Mouse (Mus musculus): ENCODE results near the gene Ier5. TPM values are rescaled to one million over a fixed set of nuclear protein-coding genes. Genes with fewer than 3 reads are reported as not detected.

Ier5 gene
- polyA plus RNA-seq, 1 experiment from 2014 or later = 5.0 TPM

DNA sequence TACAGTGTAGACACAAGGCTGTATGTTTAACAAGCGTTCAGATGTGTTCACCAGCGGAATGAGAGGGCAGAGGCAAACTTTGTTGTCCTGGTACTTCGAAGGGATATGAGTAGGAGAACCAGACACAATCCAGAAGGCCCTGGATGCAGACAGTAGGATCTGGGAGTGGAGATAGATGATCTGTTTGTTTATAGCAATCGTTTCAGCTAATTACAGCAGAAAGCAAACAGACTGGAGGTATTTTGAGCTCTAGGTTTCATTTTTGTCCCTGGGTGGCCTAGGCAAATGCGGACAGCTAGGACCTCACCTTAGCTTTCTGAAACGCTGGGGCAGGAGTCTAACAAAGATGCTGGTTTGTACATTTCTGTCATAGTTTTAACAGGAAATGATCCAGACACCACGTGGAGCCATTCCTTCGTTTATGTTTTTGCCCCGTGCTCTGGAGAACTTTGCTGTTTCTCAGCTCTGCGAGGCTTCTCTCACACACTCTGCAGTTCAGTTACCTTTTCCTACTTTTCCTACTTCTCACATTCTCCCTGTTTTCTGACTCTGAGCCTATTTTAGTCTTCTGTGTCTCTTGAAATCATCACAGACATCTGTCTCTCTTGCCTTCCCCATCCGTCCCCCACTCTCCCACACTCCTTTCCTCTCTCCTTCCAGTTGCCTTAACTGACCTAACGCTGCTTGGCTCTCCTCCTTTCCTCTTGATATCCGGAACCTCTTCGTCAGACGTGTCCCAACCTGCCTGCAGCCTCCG lies 10.4 kb downstream of the Ier5 start:
- no peak overlapping the region for H3K4me2 ChIP-seq
- no peak for ATAC-seq (replicated peaks; ENCODE audit: insufficient number of reproducible peaks, insufficient read depth, low FRiP score, low read depth)
- peaks cover 70% of the 10 kb centered on the region for H3K4me1 ChIP-seq (replicated peaks)
- no peaks in the 10 kb centered on the region for H3K9me3 ChIP-seq (replicated peaks)
- H3K4me3 ChIP-seq = no peak overlapping the region
- H3K9ac ChIP-seq = no peak overlapping the region
- 0 out of 2 replicates have a peak overlapping the region, but pooled peaks have one; percentile 2 for H3K27ac ChIP-seq
- H3K27me3 ChIP-seq = no peaks in the 10 kb centered on the region
- 41% methylated on average over 16 of the region's 16 CpGs for WGBS
- H3K36me3 ChIP-seq = no peaks in the 10 kb centered on the region

DNA sequence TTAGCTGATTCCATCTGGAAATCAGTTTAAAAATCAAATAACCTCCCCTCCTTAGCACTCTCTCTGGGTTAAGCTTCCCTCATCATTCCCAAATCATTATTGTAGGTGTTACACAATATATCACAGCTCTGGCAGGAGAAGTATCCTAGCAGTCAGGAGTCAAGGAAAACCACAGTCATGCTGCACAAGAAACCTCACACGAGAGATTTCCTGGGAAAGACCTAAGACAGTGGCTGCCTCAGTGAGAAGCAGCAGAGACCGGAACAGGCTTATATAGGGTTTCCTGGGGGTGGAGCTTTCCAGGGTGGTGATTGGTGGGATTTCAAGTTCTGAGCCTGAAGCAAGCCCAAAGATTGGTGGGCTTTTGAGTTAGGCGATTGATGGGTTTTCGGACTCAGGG lies 11.4 kb downstream of the Ier5 start:
- Histone ChIP-seq H3K9ac (no peak overlapping the region), H3K4me1 (replicated peaks) (peaks cover 66% of the 10 kb centered on the region), H3K9me3 (replicated peaks) (no peaks in the 10 kb centered on the region), H3K4me3 (no peak overlapping the region), H3K27ac (no peak overlapping the region), H3K27me3 (no peaks in the 10 kb centered on the region), H3K36me3 (no peaks in the 10 kb centered on the region), H3K4me2 (no peak overlapping the region)
- 84% methylated on average over 4 of the region's 4 CpGs for WGBS
- no peak for ATAC-seq (replicated peaks; ENCODE audit: insufficient number of reproducible peaks, insufficient read depth, low FRiP score, low read depth)

GRCm38 (mm10) chr1:155086893-155087292 lies 12.5 kb downstream of the Ier5 start:
- no peaks in the 10 kb centered on the region for H3K27me3 ChIP-seq
- peak overlapping the region; percentile 47 for H3K27ac ChIP-seq
- H3K9me3 ChIP-seq (replicated peaks) = no peaks in the 10 kb centered on the region
- ATAC-seq (replicated peaks; ENCODE audit: insufficient number of reproducible peaks, insufficient read depth, low FRiP score, low read depth) = no peak
- WGBS = 18% methylated on average over 4 of the region's 4 CpGs
- H3K4me2 ChIP-seq = no peak overlapping the region
- H3K4me1 ChIP-seq (replicated peaks) = peaks cover 66% of the 10 kb centered on the region
- no peak overlapping the region for H3K9ac ChIP-seq
- H3K4me3 ChIP-seq = no peak overlapping the region
- no peaks in the 10 kb centered on the region for H3K36me3 ChIP-seq

DNA sequence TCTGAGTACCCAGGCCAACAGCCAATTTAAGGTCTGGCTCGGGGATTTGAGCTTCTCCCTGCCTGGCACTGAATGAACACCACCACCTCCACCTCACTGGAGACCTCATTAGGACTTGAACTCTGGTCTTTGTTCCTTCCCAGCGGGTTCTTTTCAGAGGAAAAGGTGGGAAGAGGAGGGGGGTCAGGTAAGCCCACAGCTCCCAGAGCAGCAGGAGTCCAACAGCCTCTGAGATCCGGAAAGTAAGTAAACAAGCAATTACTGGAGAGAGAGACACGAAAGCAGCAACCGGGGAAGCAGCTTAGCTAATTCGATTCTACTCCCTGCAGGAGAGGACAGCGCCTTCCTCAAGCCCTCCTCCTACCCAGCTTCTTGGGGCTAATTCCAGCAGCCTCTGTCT lies 13.0 kb downstream of the Ier5 start:
- H3K4me1 ChIP-seq (replicated peaks) = peaks cover 62% of the 10 kb centered on the region
- no peaks in the 10 kb centered on the region for H3K9me3 ChIP-seq (replicated peaks)
- H3K27me3 ChIP-seq = no peaks in the 10 kb centered on the region
- no peaks in the 10 kb centered on the region for H3K36me3 ChIP-seq
- no peak overlapping the region for H3K9ac ChIP-seq
- 36% methylated on average over 7 of the region's 7 CpGs for WGBS
- ATAC-seq (replicated peaks; ENCODE audit: insufficient number of reproducible peaks, insufficient read depth, low FRiP score, low read depth) = no peak
- H3K4me2 ChIP-seq = no peak overlapping the region
- peak overlapping the region; percentile 47 for H3K27ac ChIP-seq
- no peak overlapping the region for H3K4me3 ChIP-seq

DNA sequence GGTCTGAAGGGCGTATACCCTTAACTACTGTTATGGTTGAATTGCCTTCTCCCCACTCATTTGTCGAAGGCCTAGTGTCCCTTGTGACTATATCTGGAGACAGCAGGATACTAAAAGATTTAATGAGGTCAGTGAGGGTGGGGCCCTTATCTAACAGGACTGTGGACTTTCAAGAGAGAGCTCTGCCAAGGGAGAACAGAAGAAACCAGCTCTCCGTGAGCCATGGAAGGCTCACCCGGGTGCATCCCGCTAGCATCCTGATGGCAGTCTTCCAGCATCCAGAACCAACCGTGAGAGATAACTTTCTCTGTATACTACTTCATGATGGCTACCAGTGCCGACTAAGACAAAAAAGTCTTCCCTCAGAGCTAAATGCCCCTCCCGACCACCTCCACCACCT lies 14.6 kb downstream of the Ier5 start:
- Histone ChIP-seq H3K4me1 (replicated peaks) (peaks cover 60% of the 10 kb centered on the region), H3K4me3 (no peak overlapping the region), H3K27me3 (no peaks in the 10 kb centered on the region), H3K27ac (no peak overlapping the region), H3K9ac (no peak overlapping the region), H3K9me3 (replicated peaks) (no peaks in the 10 kb centered on the region), H3K36me3 (no peaks in the 10 kb centered on the region), H3K4me2 (no peak overlapping the region)
- ATAC-seq (replicated peaks; ENCODE audit: insufficient number of reproducible peaks, insufficient read depth, low FRiP score, low read depth) = no peak
- WGBS = 37% methylated on average over 8 of the region's 8 CpGs

DNA sequence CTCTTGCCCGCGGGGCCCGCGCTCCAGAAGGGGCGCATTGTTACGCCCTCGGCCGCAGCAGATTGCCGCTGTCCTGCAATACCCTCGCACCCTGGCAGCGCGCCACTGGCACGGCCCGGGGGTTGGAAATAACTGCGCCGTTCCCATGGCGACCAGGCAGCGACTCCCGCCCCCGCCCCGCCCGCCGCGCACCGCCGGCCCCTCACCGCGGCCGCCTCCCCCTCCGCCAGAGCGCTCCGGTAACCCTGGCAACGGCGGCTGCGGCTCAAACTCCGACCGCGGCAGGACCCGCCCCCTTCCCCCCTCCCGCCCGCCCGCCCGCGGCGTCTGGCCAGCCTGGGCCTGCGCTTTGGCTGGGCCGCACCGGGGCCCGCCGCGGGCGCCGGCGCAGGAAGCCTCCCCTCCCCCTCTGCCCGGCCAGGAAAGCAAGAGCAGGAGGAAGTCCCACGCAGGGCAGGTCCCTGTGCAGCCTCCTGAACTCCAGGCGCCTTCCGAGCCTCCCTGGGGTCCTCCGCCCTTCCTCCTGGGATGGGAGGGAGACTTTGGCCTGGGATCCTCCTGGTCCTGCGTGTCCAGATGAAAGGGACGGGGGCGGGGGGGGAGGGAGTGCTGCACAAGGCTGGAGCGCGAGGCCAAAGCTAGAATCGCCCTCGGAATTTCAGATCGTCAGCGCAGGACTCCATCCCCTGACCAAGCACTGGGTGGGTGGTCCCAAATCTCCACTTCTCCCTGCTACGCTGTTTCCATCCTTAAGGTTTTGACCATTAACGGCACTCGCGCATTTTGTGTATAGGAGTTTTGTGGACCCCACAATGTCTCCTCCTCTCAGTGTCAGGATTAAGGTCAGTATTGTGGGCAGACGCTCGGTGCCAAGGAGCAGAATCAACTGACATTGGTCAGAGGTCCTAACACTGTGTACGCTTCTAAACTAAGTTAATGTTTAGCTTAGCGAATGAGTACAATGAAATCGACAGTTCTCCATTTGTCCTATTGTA lies 15.9 kb downstream of the Ier5 start:
- Histone ChIP-seq H3K9ac (peak overlapping the region; percentile 70), H3K36me3 (no peaks in the 10 kb centered on the region), H3K4me2 (peak overlapping the region; percentile 87), H3K4me1 (replicated peaks) (peaks cover 49% of the 10 kb centered on the region), H3K27ac (peak overlapping the region; percentile 93), H3K9me3 (replicated peaks) (no peaks in the 10 kb centered on the region), H3K4me3 (peak overlapping the region; percentile 55), H3K27me3 (no peaks in the 10 kb centered on the region)
- ATAC-seq (replicated peaks; ENCODE audit: insufficient number of reproducible peaks, insufficient read depth, low FRiP score, low read depth) = peak; percentile 93
- 1% methylated on average over 65 of the region's 77 CpGs for WGBS

GRCm38 (mm10) chr1:155082965-155083268 lies 16.5 kb downstream of the Ier5 start:
- Histone ChIP-seq H3K36me3 (no peaks in the 10 kb centered on the region), H3K9ac (peak overlapping the region; percentile 70), H3K9me3 (replicated peaks) (no peaks in the 10 kb centered on the region), H3K4me1 (replicated peaks) (peaks cover 49% of the 10 kb centered on the region), H3K27me3 (no peaks in the 10 kb centered on the region), H3K27ac (peak overlapping the region; percentile 93), H3K4me3 (peak overlapping the region; percentile 55), H3K4me2 (peak overlapping the region; percentile 87)
- peak; percentile 14 for ATAC-seq (replicated peaks; ENCODE audit: insufficient number of reproducible peaks, insufficient read depth, low FRiP score, low read depth)
- 3% methylated on average over 18 of the region's 18 CpGs for WGBS

GRCm38 (mm10) chr1:155082158-155082964 lies 17.1 kb downstream of the Ier5 start:
- Histone ChIP-seq H3K27me3 (no peaks in the 10 kb centered on the region), H3K4me2 (peak overlapping the region; percentile 87), H3K9ac (peak overlapping the region; percentile 70), H3K4me1 (replicated peaks) (peaks cover 51% of the 10 kb centered on the region), H3K27ac (peak overlapping the region; percentile 93), H3K4me3 (peak overlapping the region; percentile 55), H3K9me3 (replicated peaks) (no peaks in the 10 kb centered on the region), H3K36me3 (no peaks in the 10 kb centered on the region)
- ATAC-seq (replicated peaks; ENCODE audit: insufficient number of reproducible peaks, insufficient read depth, low FRiP score, low read depth) = no peak
- 20% methylated on average over 11 of the region's 11 CpGs for WGBS

DNA sequence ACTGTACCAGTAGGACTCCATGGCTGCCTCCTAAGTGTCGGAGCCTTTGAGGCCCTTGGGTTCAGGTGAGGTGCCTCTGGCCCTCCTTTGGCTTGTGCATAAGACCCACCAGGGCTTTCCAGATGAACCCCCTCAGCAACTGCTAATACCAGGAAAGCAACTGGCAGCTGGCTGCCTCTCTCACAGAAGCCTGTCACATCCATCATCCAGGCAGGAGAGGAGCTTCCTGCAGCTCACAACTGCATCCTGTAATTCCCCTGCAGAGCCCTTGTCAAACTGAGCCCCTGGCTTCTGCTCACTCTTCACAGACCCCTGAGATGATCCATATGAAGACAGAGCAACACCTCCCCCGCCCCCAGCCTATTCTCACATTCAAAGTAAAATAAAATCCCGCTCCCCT lies 21.8 kb downstream of the Ier5 start:
- no peaks in the 10 kb centered on the region for H3K27me3 ChIP-seq
- H3K4me3 ChIP-seq = no peak overlapping the region
- no peaks in the 10 kb centered on the region for H3K36me3 ChIP-seq
- no peak overlapping the region for H3K9ac ChIP-seq
- no peak overlapping the region for H3K27ac ChIP-seq
- whole genome bisulfite sequencing = 74% methylated on average over 3 of the region's 3 CpGs
- H3K9me3 ChIP-seq (replicated peaks) = no peaks in the 10 kb centered on the region
- no peak overlapping the region for H3K4me2 ChIP-seq
- peaks cover 15% of the 10 kb centered on the region for H3K4me1 ChIP-seq (replicated peaks)
- ATAC-seq (replicated peaks; ENCODE audit: insufficient number of reproducible peaks, insufficient read depth, low FRiP score, low read depth) = no peak

DNA sequence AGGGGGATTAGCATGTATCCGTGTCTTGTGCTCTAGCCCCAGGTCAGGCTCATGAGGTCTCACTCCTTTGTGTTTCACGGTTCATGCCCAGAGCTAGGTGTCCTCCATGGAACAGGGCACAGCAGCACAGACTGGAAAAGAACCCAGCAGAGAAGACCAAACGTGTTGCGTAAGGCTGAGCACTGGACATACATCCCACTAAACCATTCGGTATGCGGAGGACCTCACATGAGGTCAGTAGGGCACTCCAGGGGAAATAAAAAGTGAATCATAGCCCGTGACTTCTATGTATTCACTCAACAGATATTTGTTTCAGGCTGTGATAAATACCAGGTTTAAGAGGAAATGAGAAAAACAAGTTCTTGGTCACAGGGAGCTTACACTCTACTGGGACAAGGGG lies 23.6 kb downstream of the Ier5 start:
- Histone ChIP-seq H3K4me2 (no peak overlapping the region), H3K4me1 (replicated peaks) (peaks cover 15% of the 10 kb centered on the region), H3K9me3 (replicated peaks) (no peaks in the 10 kb centered on the region), H3K4me3 (no peak overlapping the region), H3K36me3 (no peaks in the 10 kb centered on the region), H3K27ac (no peak overlapping the region), H3K27me3 (no peaks in the 10 kb centered on the region), H3K9ac (no peak overlapping the region)
- 81% methylated on average over 7 of the region's 7 CpGs for WGBS
- ATAC-seq (replicated peaks; ENCODE audit: insufficient number of reproducible peaks, insufficient read depth, low FRiP score, low read depth) = no peak

DNA sequence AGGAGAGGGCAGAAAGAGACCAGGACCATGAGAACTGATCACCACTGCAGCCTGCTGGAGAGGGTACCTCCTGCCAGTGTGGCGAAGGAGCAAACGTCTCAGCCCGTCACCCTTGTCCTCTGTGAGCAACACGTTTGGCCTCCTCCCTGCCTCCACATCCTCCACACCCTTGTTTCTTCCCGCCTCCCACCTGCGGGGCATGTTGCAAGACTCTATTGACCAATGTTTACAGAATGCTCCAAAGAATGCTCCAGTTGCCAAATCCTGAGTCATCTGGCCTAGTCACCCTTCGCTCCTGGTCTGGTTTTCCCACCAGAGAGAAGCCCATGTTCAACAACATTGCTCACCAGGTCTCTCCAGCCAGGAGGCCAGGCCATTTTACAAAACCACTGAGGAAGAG lies 24.6 kb downstream of the Ier5 start:
- H3K4me3 ChIP-seq = no peak overlapping the region
- no peak for ATAC-seq (replicated peaks; ENCODE audit: insufficient number of reproducible peaks, insufficient read depth, low FRiP score, low read depth)
- H3K36me3 ChIP-seq = no peaks in the 10 kb centered on the region
- H3K9ac ChIP-seq = no peak overlapping the region
- H3K27ac ChIP-seq = no peak overlapping the region
- H3K4me2 ChIP-seq = no peak overlapping the region
- WGBS = 65% methylated on average over 7 of the region's 7 CpGs
- H3K9me3 ChIP-seq (replicated peaks) = no peaks in the 10 kb centered on the region
- peaks cover 18% of the 10 kb centered on the region for H3K4me1 ChIP-seq (replicated peaks)
- no peaks in the 10 kb centered on the region for H3K27me3 ChIP-seq

Measured in heart, embryonic 15.5 days (tissue).